Mouse (Mus musculus) liver, embryonic 14.5 days (tissue): ENCODE measurements around the gene Bri3. TPM values are rescaled to one million over a fixed set of nuclear protein-coding genes. Genes with fewer than 3 reads are reported as not detected.

Source experiments
- ATAC-seq: fragments of 200-750 bp; cut with Nextera tagmentation; 2 replicates; pipeline ENCODE4 v1.8.0; 2017; ENCODE audit warnings: moderate number of reproducible peaks, mild to moderate bottlenecking, moderate library complexity; ENCODE audit not compliant: insufficient read depth
- DNase-seq, 3 experiments: peaks; one replicate each; pipeline ENCODE4 v3.0.0-alpha.2; 2012 to 2013; ENCODE audit warnings: low read depth in 3 of 3, low spot score in 3 of 3
- H3K27ac ChIP-seq: fragments of 300-500 bp; sonication (generic); 2 replicates; pipeline ENCODE4 v1.5.1; 2014; ENCODE audit warnings: moderate library complexity, mild to moderate bottlenecking, control low read depth, inconsistent platforms
- H3K27me3 ChIP-seq: fragments of 300-500 bp; sonication (generic); 2 replicates; pipeline ENCODE4 v1.6.1; 2014; ENCODE audit warnings: mild to moderate bottlenecking, low read length, moderate library complexity; ENCODE audit not compliant: control insufficient read depth, insufficient read depth
- H3K36me3 ChIP-seq: fragments of 300-500 bp; sonication (generic); replicated peaks from 2 replicates; pipeline ENCODE4 v1.6.1; 2014; ENCODE audit warnings: low read depth; ENCODE audit not compliant: control insufficient read depth, insufficient read depth
- H3K4me1 ChIP-seq, 2 experiments: fragments of 200-500 bp in 1 of 2; fragments of 300-500 bp in 1 of 2; sonication (generic) in 1 of 2; replicated peaks; 2 replicates each; pipeline ENCODE4 v1.6.1; 2012 to 2014; ENCODE audit warnings: antibody characterized with exemption in 1 of 2, inconsistent platforms in 1 of 2, low read length in 1 of 2; ENCODE audit not compliant: control insufficient read depth in 2 of 2, insufficient read depth in 2 of 2
- H3K4me2 ChIP-seq: fragments of 300-500 bp; sonication (generic); 2 replicates; pipeline ENCODE4 v1.6.1; 2014; ENCODE audit warnings: low read depth, mild to moderate bottlenecking, control low read depth, moderate library complexity
- H3K4me3 ChIP-seq, 2 experiments: fragments of 200-500 bp in 1 of 2; fragments of 300-500 bp in 1 of 2; sonication (generic) in 1 of 2; 2 replicates each; pipeline ENCODE4 v1.5.1; 2012 to 2014; ENCODE audit warnings: low read depth in 2 of 2, low read length in 2 of 2, mild to moderate bottlenecking in 2 of 2, control low read depth in 1 of 2, inconsistent platforms in 1 of 2, moderate library complexity in 1 of 2; ENCODE audit not compliant: insufficient read depth in 1 of 2
- H3K9ac ChIP-seq: fragments of 300-500 bp; sonication (generic); replicated peaks from 2 replicates; pipeline ENCODE4 v1.6.1; 2014; ENCODE audit warnings: mild to moderate bottlenecking, control low read depth, moderate library complexity
- H3K9me3 ChIP-seq: fragments of 300-500 bp; sonication (generic); 2 replicates; pipeline ENCODE4 v1.6.1; 2016; ENCODE audit warnings: low read length, mixed read lengths; ENCODE audit not compliant: control insufficient read depth
- CTCF ChIP-seq: IDR thresholded peaks from 2 replicates; pipeline ENCODE4 v1.5.1; 2016; ENCODE audit warnings: antibody characterized with exemption, low read depth, control low read depth
- EP300 ChIP-seq: IDR thresholded peaks from 2 replicates; pipeline ENCODE4 v1.6.1; 2016; ENCODE audit warnings: antibody characterized with exemption, low read depth
- WGBS: fragments of 180-500 bp; shearing (Covaris S2); extraction: QIAGEN DNeasy Blood & Tissue Kit; methylation state at CpG from one replicate; pipeline ENCODE4 v1.1.7; 2014; ENCODE audit not compliant: insufficient replicate concordance; 5-methylcytosine and 5-hydroxymethylcytosine counted together
- polyA plus RNA-seq, 2 experiments: library from polyadenylated mRNA; depleted of rRNA in 1 of 2; stranded (reverse) in 1 of 2; unstranded in 1 of 2; fragments of >200 nt; fragmentation: Nextera tagmentation in 1 of 2; extraction: Ambion mirVana in 1 of 2; gene quantifications; 2 replicates each; pipeline versions ENCODE4 v1.2.1 to v1.2.3; 2012 to 2014

Bri3 gene
- polyA plus RNA-seq, 2 experiments, result 12.1 to 15.9 TPM

- Histone ChIP-seq H3K27me3 (no peaks in the 10 kb centered on the region), H3K27ac (no peak overlapping the region), H3K9ac (no peak overlapping the region), H3K4me2 (no peak overlapping the region), H3K9me3 (no peaks in the 10 kb centered on the region), H3K36me3 (no peaks in the 10 kb centered on the region), H3K4me3 (no peak overlapping the region), H3K4me1 (peaks cover 0 to 4% of the 10 kb centered on the region in 2 experiments; a peak in 2 of 4 replicates)
- WGBS, result 65% methylated on average over 5 of the region's 5 CpGs
- ATAC-seq, result no peak
- TF ChIP-seq CTCF (no peak), EP300 (no peak)
- no peak for DNase-seq
These were observed 11.7 kb upstream of the Bri3 start for GRCm38 (mm10) chr5:144232531-144232930.

DNA sequence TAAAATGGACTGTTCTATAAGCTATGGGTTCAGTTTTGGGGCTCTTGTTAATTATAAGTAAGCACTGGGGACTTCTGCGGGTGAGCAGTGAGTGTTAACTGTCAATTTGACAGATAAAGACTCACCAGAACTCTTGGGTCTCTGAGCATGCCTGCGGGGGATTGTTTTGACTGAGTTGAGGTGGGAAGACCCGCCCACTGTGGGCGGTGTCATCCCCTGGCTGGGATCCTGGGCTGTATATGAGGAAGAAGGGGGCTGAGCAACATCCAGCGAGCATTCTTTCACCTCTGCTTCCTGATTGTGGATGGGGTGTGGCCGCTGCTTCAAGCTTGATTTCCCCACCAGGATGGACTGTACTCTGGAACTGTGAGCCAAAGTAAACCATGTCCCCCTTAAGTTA is 10.0 kb upstream of the Bri3 start:
- Histone ChIP-seq H3K27ac (no peak overlapping the region), H3K27me3 (no peaks in the 10 kb centered on the region), H3K4me2 (no peak overlapping the region), H3K9me3 (no peaks in the 10 kb centered on the region), H3K4me3 (no peak overlapping the region), H3K4me1 (peaks cover 0 to 4% of the 10 kb centered on the region in 2 experiments; a peak in 2 of 4 replicates), H3K9ac (no peak overlapping the region), H3K36me3 (no peaks in the 10 kb centered on the region)
- DNase-seq (no peak), ATAC-seq (no peak)
- no peak for TF ChIP-seq EP300
- TF ChIP-seq CTCF, result no peak
- WGBS, result 38% methylated on average over 6 of the region's 6 CpGs

DNA sequence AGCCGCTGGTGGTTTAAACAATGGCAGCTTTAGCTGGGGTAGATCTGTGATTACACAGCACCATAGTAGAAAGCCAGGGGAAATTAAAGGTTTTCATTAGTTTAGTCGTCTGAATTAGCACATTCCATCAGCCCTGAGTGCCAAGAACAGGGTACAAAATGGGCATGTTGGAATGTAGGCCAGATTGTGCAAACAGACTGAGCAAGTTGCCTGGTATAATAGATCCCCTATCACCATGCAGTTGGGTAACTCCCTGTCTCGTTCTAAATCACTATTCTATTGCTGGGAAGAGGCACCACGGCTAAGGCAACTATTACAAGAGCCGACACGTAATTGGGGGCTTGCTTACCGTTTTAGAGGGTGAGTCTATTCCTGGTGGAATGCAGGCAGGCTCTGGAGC is 9.5 kb upstream of the Bri3 start:
- no peak for TF ChIP-seq CTCF
- TF ChIP-seq EP300, result no peak
- ATAC-seq (no peak), DNase-seq (no peak)
- no peak overlapping the region for H3K9ac ChIP-seq
- no peak overlapping the region for H3K4me3 ChIP-seq
- H3K4me1 ChIP-seq, result peaks cover 0 to 4% of the 10 kb centered on the region in 2 experiments; a peak in 2 of 4 replicates
- no peak overlapping the region for H3K27ac ChIP-seq
- no peaks in the 10 kb centered on the region for H3K36me3 ChIP-seq
- no peak overlapping the region for H3K4me2 ChIP-seq
- no peaks in the 10 kb centered on the region for H3K27me3 ChIP-seq
- 71% methylated on average over 7 of the region's 7 CpGs for WGBS
- no peaks in the 10 kb centered on the region for H3K9me3 ChIP-seq

DNA sequence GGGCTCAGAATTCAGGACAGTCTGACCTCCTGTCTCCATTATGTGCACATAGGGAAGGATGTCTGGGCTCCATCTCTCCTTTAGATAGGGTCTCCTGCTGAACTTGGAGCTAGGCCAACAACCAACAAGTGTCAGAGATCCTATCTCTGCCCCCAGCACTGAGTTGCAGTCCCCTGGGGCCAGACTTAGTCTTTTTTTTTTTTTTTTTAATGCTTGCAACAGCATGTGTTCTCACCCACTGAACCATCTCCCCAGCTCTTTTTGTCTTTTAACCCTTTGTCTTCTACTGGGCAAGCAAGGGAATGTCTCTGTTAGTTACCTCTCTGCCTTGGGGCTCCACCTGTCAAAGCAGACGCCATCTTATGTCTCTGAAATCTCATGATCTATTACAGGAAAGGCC is 5.3 kb upstream of the Bri3 start:
- H3K27me3 ChIP-seq, result no peaks in the 10 kb centered on the region
- H3K4me2 ChIP-seq, result no peak overlapping the region
- H3K4me1 ChIP-seq, result peaks cover 0 to 2% of the 10 kb centered on the region in 2 experiments; a peak in 2 of 4 replicates
- H3K27ac ChIP-seq, result no peak overlapping the region
- H3K9ac ChIP-seq, result no peak overlapping the region
- TF ChIP-seq CTCF (no peak), EP300 (no peak)
- no peaks in the 10 kb centered on the region for H3K36me3 ChIP-seq
- DNase-seq (no peak), ATAC-seq (no peak)
- H3K9me3 ChIP-seq, result no peaks in the 10 kb centered on the region
- 67% methylated on average over 1 of the region's 1 CpGs for WGBS
- no peak overlapping the region for H3K4me3 ChIP-seq

DNA sequence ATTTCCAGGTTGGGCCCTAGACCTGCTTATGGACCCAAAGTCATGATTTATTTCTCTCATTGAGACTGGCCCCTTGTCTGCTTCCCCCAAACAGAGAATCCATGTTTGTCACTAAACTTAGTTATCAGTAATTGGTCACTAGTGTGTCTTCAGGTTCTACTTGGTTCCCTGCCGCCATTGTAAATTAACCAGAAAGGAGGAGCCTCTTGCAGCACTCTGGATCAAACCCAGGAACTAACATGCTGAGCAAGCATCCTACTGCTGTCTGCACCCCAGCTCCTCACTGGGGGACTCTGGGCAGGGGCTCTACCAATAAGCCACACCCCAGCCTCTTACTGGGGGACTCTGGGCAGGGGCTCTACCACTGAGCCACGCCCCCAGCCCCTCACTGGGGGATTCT is 1.4 kb downstream of the Bri3 start:
- WGBS, result 55% methylated on average over 2 of the region's 2 CpGs
- Histone ChIP-seq H3K9ac (no peak overlapping the region), H3K4me1 (peaks cover 0 to 4% of the 10 kb centered on the region in 2 experiments; a peak in 2 of 4 replicates), H3K9me3 (no peaks in the 10 kb centered on the region), H3K27ac (no peak overlapping the region), H3K36me3 (no peaks in the 10 kb centered on the region), H3K4me2 (no peak overlapping the region), H3K4me3 (no peak overlapping the region), H3K27me3 (no peaks in the 10 kb centered on the region)
- no peak for TF ChIP-seq EP300
- TF ChIP-seq CTCF, result no peak
- DNase-seq (no peak), ATAC-seq (no peak)
